Mouse (Mus musculus) heart, postnatal 36 days (tissue): ENCODE measurements around the gene Ddx10. TPM values are rescaled to one million over a fixed set of nuclear protein-coding genes. Genes with fewer than 3 reads are reported as not detected.

Experiments used
- DNase-seq, 2 experiments: peaks; one replicate each; pipeline ENCODE4 v3.0.0; 2021 to 2022
- intact Hi-C: fragments of 180-260 bp; cut with DNase I; formaldehyde crosslinking; loops from one replicate; pipeline ENCODE4 v1.15.1; 2025
- total RNA-seq, 2 experiments: library from RNA; stranded (reverse); gene quantifications; 2 replicates each; pipeline ENCODE4 v1.2.3; 2021

Ddx10 gene
- total RNA-seq, 2 experiments from 2014 or later = 10.0 to 11.6 TPM

DNA sequence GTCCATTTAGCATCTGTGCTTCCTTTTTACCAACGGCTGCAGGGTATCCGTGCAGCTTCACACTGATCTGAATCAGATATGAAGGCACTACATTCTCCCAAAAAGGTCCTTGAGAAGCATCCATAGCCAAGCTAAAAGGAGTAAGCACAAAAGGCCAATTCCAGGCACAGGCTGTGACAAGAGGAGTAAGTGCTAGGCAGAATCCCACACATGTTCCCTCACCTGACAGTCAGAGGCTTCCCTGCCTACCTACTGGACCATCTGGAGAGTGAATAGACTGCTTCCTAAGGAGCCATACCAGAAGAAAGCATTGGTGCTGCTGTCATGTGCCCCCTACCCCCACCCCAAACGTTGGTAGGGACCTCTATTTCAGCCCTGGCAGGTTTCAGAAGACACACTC lies 192.5 kb downstream of the Ddx10 start:
- no peak for DNase-seq
- intact Hi-C loops = no loop called here

Other genes starting within 250 kb of the Ddx10 start
- gene Exph5, start 53.6 kb upstream of the Ddx10 start, total RNA-seq = under 1 TPM; 0.30 to 0.44 TPM
- gene Kdelc2, start 136.0 kb upstream of the Ddx10 start, total RNA-seq = 1 to 10 TPM; 8.1 to 9.3 TPM
- under 1 TPM in 1 of 2 experiments, not detected in 1; 0.35 TPM for gene 4930550C14Rik, start 154.3 kb upstream of the Ddx10 start, total RNA-seq